ENCODE assay signal across 8 mouse cellular contexts in the genomic region with DNA sequence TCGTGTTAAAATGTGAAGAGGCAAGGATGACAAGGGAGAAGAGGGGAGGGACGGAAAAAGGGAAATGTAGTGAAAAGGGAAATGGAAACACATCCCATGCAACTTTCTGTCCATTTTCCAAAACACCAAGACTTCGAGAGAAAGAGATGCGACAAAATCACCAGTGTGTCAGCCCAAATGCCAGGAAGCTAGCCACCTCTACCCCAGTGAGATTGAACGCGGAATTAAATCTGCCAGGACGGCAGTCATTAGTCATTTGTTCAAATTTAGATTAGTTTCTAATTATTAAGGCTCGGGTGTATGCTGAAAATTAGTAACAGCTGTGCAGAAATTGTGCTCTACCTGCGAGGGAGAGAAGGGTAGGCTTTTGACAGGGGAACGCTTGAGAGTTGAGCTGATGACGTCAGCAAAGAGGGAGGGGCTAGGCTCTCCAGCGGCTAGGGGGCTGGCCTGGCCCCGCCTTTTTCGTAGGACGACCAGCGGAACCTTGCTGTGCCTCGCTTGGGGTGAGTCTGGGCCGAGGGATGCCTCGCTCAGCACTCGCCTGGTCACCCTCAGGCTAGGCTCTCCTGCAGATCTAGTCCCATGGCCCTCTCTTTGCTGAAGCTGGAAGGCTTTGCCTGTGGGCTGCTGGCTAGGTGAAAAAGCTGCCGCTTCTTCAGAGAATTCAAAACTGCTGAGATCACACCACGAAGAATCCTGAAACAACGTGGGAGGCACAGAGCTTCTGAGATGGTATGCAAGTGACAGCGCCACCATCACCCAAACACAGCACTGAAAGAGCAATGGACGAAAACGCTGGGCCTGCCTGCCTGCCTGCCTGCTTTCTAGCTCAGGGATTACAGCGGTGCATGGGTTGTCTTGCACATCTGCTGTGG. TPM values are rescaled to one million over a fixed set of nuclear protein-coding genes. Genes with fewer than 3 reads are reported as not detected.
DNase-seq lines count a peak whose midpoint lies in the region; ATAC-seq and TF ChIP-seq lines count a peak whose summit lies in the region.

No protein-coding gene starts in this region.

- WGBS in heart, embryonic 13.5 days: 18% methylated on average over 27 of the region's 27 CpGs
- 26% methylated on average over 27 of the region's 27 CpGs for WGBS in kidney, postnatal 0 days
- WGBS in midbrain, embryonic 16.5 days: 20% methylated on average over 27 of the region's 27 CpGs

- H3K27ac ChIP-seq in embryonic fibroblast, embryonic 13.5 days (ENCODE audit: insufficient read depth, low read length): no peak overlapping the region
- H3K27ac ChIP-seq in heart, embryonic 13.5 days (replicated peaks): 0 out of 2 replicates have a peak overlapping the region, but pooled peaks have one; percentile 24
- H3K27ac ChIP-seq in kidney, postnatal 0 days: no peak overlapping the region
- peak overlapping the region; percentile 85 for H3K27ac ChIP-seq in midbrain, embryonic 16.5 days (ENCODE audit: low read length)

- no peaks in the 10 kb centered on the region for H3K36me3 ChIP-seq in heart, embryonic 13.5 days
- no peaks in the 10 kb centered on the region for H3K36me3 ChIP-seq in kidney, postnatal 0 days (ENCODE audit: insufficient read depth, low read length)
- H3K36me3 ChIP-seq in midbrain, embryonic 16.5 days (ENCODE audit: control insufficient read depth, insufficient read depth, low read length): 0 out of 2 replicates have a peak, but pooled peaks cover 2% of the 10 kb centered on the region

- ATAC-seq in heart, embryonic 13.5 days (ENCODE audit: extremely low read depth, insufficient number of reproducible peaks, low FRiP score, low TSS enrichment): peak; percentile 58
- peak; percentile 80 for ATAC-seq in kidney, postnatal 0 days (replicated peaks; ENCODE audit: low FRiP score, low read depth)
- peak; percentile 96 for ATAC-seq in midbrain, embryonic 16.5 days

- peak overlapping the region; percentile 91 for H3K4me2 ChIP-seq in heart, embryonic 13.5 days
- peak overlapping the region; percentile 64 for H3K4me2 ChIP-seq in kidney, postnatal 0 days (ENCODE audit: low read length)
- peak overlapping the region; percentile 78 for H3K4me2 ChIP-seq in midbrain, embryonic 16.5 days (ENCODE audit: low read length)

- TF ChIP-seq CTCF in embryonic fibroblast, embryonic 13.5 days (IDR thresholded peaks at IDR 0.05; ENCODE audit: borderline replicate concordance, insufficient read depth, low read length): peak; percentile 17; the same call in 1 of the 2 replicates
- TF ChIP-seq CTCF in kidney, postnatal 0 days (IDR thresholded peaks at IDR 0.05; ENCODE audit: low read depth): no peak; the same call in 1 of the 2 replicates

- DNase-seq in urinary bladder, adult 2 months (ENCODE audit: low spot score): peak; percentile 26
- DNase-seq in urinary bladder, postnatal 10 days (ENCODE audit: low spot score): no peak
- DNase-seq in kidney, postnatal 0 days (ENCODE audit: low spot score): peak; percentile 85
- DNase-seq in liver: peak; percentile 74
- peak; percentile 77 for DNase-seq in testis, postnatal 10 days (ENCODE audit: low spot score)

- TF ChIP-seq POLR2A in embryonic fibroblast, embryonic 13.5 days (IDR thresholded peaks at IDR 0.05; ENCODE audit: low read depth, low read length): peak; percentile 45; the same call in 1 of the 2 replicates

- H3K9ac ChIP-seq in heart, embryonic 13.5 days: peak overlapping the region; percentile 81
- H3K9ac ChIP-seq in kidney, postnatal 0 days (ENCODE audit: low read depth, low read length): no peak overlapping the region
- H3K9ac ChIP-seq in midbrain, embryonic 16.5 days (ENCODE audit: low read depth, low read length): peak overlapping the region; percentile 71

- H3K9me3 ChIP-seq in heart, embryonic 13.5 days: no peaks in the 10 kb centered on the region
- H3K9me3 ChIP-seq in kidney, postnatal 0 days (replicated peaks; ENCODE audit: low read length): no peaks in the 10 kb centered on the region
- H3K9me3 ChIP-seq in midbrain, embryonic 16.5 days (replicated peaks; ENCODE audit: control insufficient read depth, low read length, poor library complexity, severe bottlenecking): no peaks in the 10 kb centered on the region

- H3K27me3 ChIP-seq in heart, embryonic 13.5 days (replicated peaks): no peaks in the 10 kb centered on the region
- no peaks in the 10 kb centered on the region for H3K27me3 ChIP-seq in kidney, postnatal 0 days (ENCODE audit: insufficient read depth, low read length)
- no peaks in the 10 kb centered on the region for H3K27me3 ChIP-seq in midbrain, embryonic 16.5 days (ENCODE audit: control insufficient read depth, insufficient read depth, low read depth, low read length)

- H3K4me1 ChIP-seq in embryonic fibroblast, embryonic 13.5 days (ENCODE audit: control insufficient read depth, insufficient read depth, low read length): no peaks in the 10 kb centered on the region
- peaks cover 12% of the 10 kb centered on the region for H3K4me1 ChIP-seq in heart, embryonic 13.5 days
- H3K4me1 ChIP-seq in kidney, postnatal 0 days (replicated peaks; ENCODE audit: insufficient read depth, low read length): no peaks in the 10 kb centered on the region
- peaks cover 8% of the 10 kb centered on the region for H3K4me1 ChIP-seq in midbrain, embryonic 16.5 days (ENCODE audit: control insufficient read depth, insufficient read depth, low read length)

- H3K4me3 ChIP-seq in embryonic fibroblast, embryonic 13.5 days (ENCODE audit: insufficient read depth, low read length): peak overlapping the region; percentile 24; the same call in 1 of the 2 replicates
- H3K4me3 ChIP-seq in heart, embryonic 13.5 days: peak overlapping the region; percentile 55
- peak overlapping the region; percentile 32 for H3K4me3 ChIP-seq in kidney, postnatal 0 days (replicated peaks; ENCODE audit: low read depth, low read length)
- peak overlapping the region; percentile 59 for H3K4me3 ChIP-seq in midbrain, embryonic 16.5 days (ENCODE audit: low read depth, low read length)

RNA-seq across cellular contexts. Expression of gene Myb, which starts 15.9 kb away (rescaled TPM):
- polyA plus RNA-seq in urinary bladder, adult 2 months (2012; rRNA removed): 0.27 and 0.30 TPM in 2 replicates
- 0.44 TPM in 1 of 2 replicates, not detected in the other for polyA plus RNA-seq in embryonic fibroblast, embryonic 13.5 days (2011; ENCODE audit: insufficient read length, low read depth, missing spikeins)
- polyA plus RNA-seq in heart, embryonic 13.5 days (2015; fragmentation: Nextera tagmentation; extraction: Ambion mirVana): 1.4 and 1.5 TPM in 2 replicates
- 2.2 and 2.7 TPM in 2 replicates for polyA plus RNA-seq in kidney, postnatal 0 days (2015; fragmentation: Nextera tagmentation; extraction: Ambion mirVana)
- 2.4 and 2.8 TPM in 2 replicates for polyA plus RNA-seq in midbrain, embryonic 16.5 days (2015; fragmentation: Nextera tagmentation; extraction: Ambion mirVana)

Comparison
In these comparisons a context has a peak if more than half of its experiments do, and no peak if none do; other contexts are left out.
1. H3K27ac ChIP-seq: peak in heart, embryonic 13.5 days (single experiment) and midbrain, embryonic 16.5 days (single experiment); none in embryonic fibroblast, embryonic 13.5 days (single experiment) and kidney, postnatal 0 days (single experiment).
2. Peak in every context shown above with its lines, with median percentiles within 50 percentile points of each other: H3K4me3 ChIP-seq, ATAC-seq and H3K4me2 ChIP-seq.